Mouse (Mus musculus): Measurements from ENCODE around the gene Gdf9.
A peak's percentile ranks its signal among the peaks of the same experiment; 100 is the strongest.

Gdf9 gene

GRCm38 (mm10) chr11:53446183-53446582, 15.4 kb downstream of the Gdf9 start:
- DNase-seq, result no peak

- DNase-seq, result no peak
These were observed 17.2 kb downstream of the Gdf9 start for GRCm38 (mm10) chr11:53447996-53448395.

GRCm38 (mm10) chr11:53448529-53448928, 17.7 kb downstream of the Gdf9 start:
- DNase-seq, result peak; percentile 91

- DNase-seq, result no peak
These were observed 19.4 kb downstream of the Gdf9 start for GRCm38 (mm10) chr11:53450070-53450705.

GRCm38 (mm10) chr11:53451361-53451760, 20.5 kb downstream of the Gdf9 start:
- DNase-seq, result no peak

GRCm38 (mm10) chr11:53452396-53452795, 21.6 kb downstream of the Gdf9 start:
- peak; percentile 70 for DNase-seq

GRCm38 (mm10) chr11:53453031-53453430, 22.2 kb downstream of the Gdf9 start:
- DNase-seq, result no peak

- DNase-seq, result peak; percentile 73
These were observed 25.9 kb downstream of the Gdf9 start, which contains the start of the genes Gm10447 and Shroom1 for GRCm38 (mm10) chr11:53456474-53457371. Gene Gm10447 (minus strand): TSS chr11:53457110. Gene Shroom1 (plus strand): TSS chr11:53457205.

- DNase-seq, result peak; percentile 44
These were observed 26.6 kb downstream of the Gdf9 start for GRCm38 (mm10) chr11:53457372-53457954.

GRCm38 (mm10) chr11:53458996-53459395, 28.2 kb downstream of the Gdf9 start:
- no peak for DNase-seq

GRCm38 (mm10) chr11:53460192-53460591, 29.4 kb downstream of the Gdf9 start:
- no peak for DNase-seq

GRCm38 (mm10) chr11:53461727-53462126, 30.9 kb downstream of the Gdf9 start:
- peak; percentile 75 for DNase-seq

GRCm38 (mm10) chr11:53463551-53464424, 33.0 kb downstream of the Gdf9 start:
- peak; percentile 53 for DNase-seq

- peak; percentile 79 for DNase-seq
These were observed 35.6 kb downstream of the Gdf9 start for GRCm38 (mm10) chr11:53466231-53466971.

GRCm38 (mm10) chr11:53469294-53469967, 38.6 kb downstream of the Gdf9 start:
- DNase-seq, result no peak

GRCm38 (mm10) chr11:53469968-53470695, 39.3 kb downstream of the Gdf9 start, which contains the start of gene Gm9837:
Gene Gm9837 (minus strand): TSS chr11:53470479.
- peak; percentile 88 for DNase-seq

GRCm38 (mm10) chr11:53472709-53473108, 41.9 kb downstream of the Gdf9 start:
- DNase-seq, result no peak

GRCm38 (mm10) chr11:53475620-53476019, 44.8 kb downstream of the Gdf9 start:
- DNase-seq, result no peak

- DNase-seq, result no peak
These were observed 47.0 kb downstream of the Gdf9 start for GRCm38 (mm10) chr11:53477833-53478232.
